Mouse (Mus musculus) kidney, postnatal 25 days (tissue): ENCODE data around the gene Capns2.
A peak's percentile ranks its signal among the peaks of the same experiment; 100 is the strongest.
"Not testable (repeated sequence)": the region's sequence is repeated elsewhere in the genome, so short reads cannot be mapped to it uniquely, and the experiment has no call there.

Experiments used
- DNase-seq, 2 experiments: peaks; one replicate each; pipeline ENCODE4 v3.0.0; 2021; ENCODE audit warnings: mixed read lengths in 2 of 2

The Capns2 gene

GRCm38 (mm10) chr8:92901107-92901506 lies at the start of gene Capns2:
TSS of gene Capns2 (plus strand) at chr8:92901407.
- DNase-seq = no peak

- no peak for DNase-seq
These were observed 47.8 kb upstream of the Capns2 start for GRCm38 (mm10) chr8:92853188-92853983.

- no peak for DNase-seq
These were observed 46.5 kb upstream of the Capns2 start for GRCm38 (mm10) chr8:92854673-92855072.

- peak; percentile 78 to 85 for DNase-seq
These were observed 45.9 kb upstream of the Capns2 start, which contains the start of gene Lpcat2 for GRCm38 (mm10) chr8:92855171-92855894. TSS of gene Lpcat2 (plus strand) at chr8:92855339.

- DNase-seq = no peak
These were observed 44.8 kb upstream of the Capns2 start for GRCm38 (mm10) chr8:92856273-92856986.

GRCm38 (mm10) chr8:92858475-92859182 lies 42.6 kb upstream of the Capns2 start:
- DNase-seq = no peak

GRCm38 (mm10) chr8:92861977-92862376 lies 39.2 kb upstream of the Capns2 start:
- no peak for DNase-seq

GRCm38 (mm10) chr8:92870281-92870680 lies 30.9 kb upstream of the Capns2 start:
- no peak for DNase-seq

GRCm38 (mm10) chr8:92872063-92872759 lies 29.0 kb upstream of the Capns2 start:
- no peak for DNase-seq

GRCm38 (mm10) chr8:92875795-92876194 lies 25.4 kb upstream of the Capns2 start:
- no peak for DNase-seq

GRCm38 (mm10) chr8:92881247-92881646 lies 20.0 kb upstream of the Capns2 start:
- DNase-seq = no peak

- peak in 1 of 2 experiments; percentile 46 for DNase-seq
These were observed 17.4 kb upstream of the Capns2 start for GRCm38 (mm10) chr8:92883771-92884170.

- DNase-seq = not testable (repeated sequence)
These were observed 9.0 kb upstream of the Capns2 start for GRCm38 (mm10) chr8:92892216-92892615.

GRCm38 (mm10) chr8:92893870-92894269 lies 7.3 kb upstream of the Capns2 start:
- DNase-seq = no peak

- no peak for DNase-seq
These were observed 6.2 kb upstream of the Capns2 start for GRCm38 (mm10) chr8:92895053-92895452.

- no peak for DNase-seq
These were observed 5.2 kb upstream of the Capns2 start for GRCm38 (mm10) chr8:92896056-92896455.

GRCm38 (mm10) chr8:92896611-92897010 lies 4.6 kb upstream of the Capns2 start:
- no peak for DNase-seq

GRCm38 (mm10) chr8:92897794-92898193 lies 3.4 kb upstream of the Capns2 start:
- DNase-seq = no peak

- DNase-seq = no peak
These were observed 1.6 kb upstream of the Capns2 start for GRCm38 (mm10) chr8:92899590-92899989.

- no peak for DNase-seq
These were observed 1.8 kb downstream of the Capns2 start for GRCm38 (mm10) chr8:92902981-92903380.

- no peak for DNase-seq
These were observed 2.4 kb downstream of the Capns2 start for GRCm38 (mm10) chr8:92903488-92904135.
